Mouse (Mus musculus) hindbrain, postnatal 0 days (tissue): ENCODE data around the gene Lrrc31. TPM values are rescaled to one million over a fixed set of nuclear protein-coding genes. Genes with fewer than 3 reads are reported as not detected.

Experiments
- ATAC-seq: fragments of 200-750 bp; cut with Nextera tagmentation; 2 replicates; pipeline ENCODE4 v1.8.0; 2017; ENCODE audit warnings: mild to moderate bottlenecking, moderate TSS enrichment, moderate library complexity
- DNase-seq: peaks from one replicate; pipeline ENCODE4 v3.0.0-alpha.2; 2015; ENCODE audit warnings: low spot score
- H3K27ac ChIP-seq: fragments of 300-500 bp; sonication (generic); 2 replicates; pipeline ENCODE4 v1.5.1; 2014; ENCODE audit warnings: mild to moderate bottlenecking
- H3K27me3 ChIP-seq: fragments of 300-500 bp; sonication (generic); 2 replicates; pipeline ENCODE4 v1.6.1; 2014; ENCODE audit warnings: low read length, mixed read lengths; ENCODE audit not compliant: insufficient read depth
- H3K36me3 ChIP-seq: fragments of 300-500 bp; sonication (generic); 2 replicates; pipeline ENCODE4 v1.6.1; 2014; ENCODE audit warnings: low read length, mixed read lengths; ENCODE audit not compliant: insufficient read depth
- H3K4me1 ChIP-seq: fragments of 300-500 bp; sonication (generic); 2 replicates; pipeline ENCODE4 v1.6.1; 2014; ENCODE audit warnings: antibody characterized with exemption, low read length, mixed read lengths; ENCODE audit not compliant: insufficient read depth
- H3K4me2 ChIP-seq: fragments of 300-500 bp; sonication (generic); 2 replicates; pipeline ENCODE4 v1.6.1; 2014; ENCODE audit warnings: low read depth, mild to moderate bottlenecking, low read length, moderate library complexity, mixed read lengths
- H3K4me3 ChIP-seq: fragments of 300-500 bp; sonication (generic); 2 replicates; pipeline ENCODE4 v1.5.1; 2014; ENCODE audit warnings: low read length
- H3K9ac ChIP-seq: fragments of 300-500 bp; sonication (generic); replicated peaks from 2 replicates; pipeline ENCODE4 v1.6.1; 2014; ENCODE audit warnings: mild to moderate bottlenecking, low read length, moderate library complexity, mixed read lengths
- H3K9me3 ChIP-seq: fragments of 300-500 bp; sonication (generic); 2 replicates; pipeline ENCODE4 v1.6.1; 2016; ENCODE audit warnings: low read length, mixed read lengths
- CTCF ChIP-seq: IDR thresholded peaks from 2 replicates; pipeline ENCODE4 v1.5.1; 2016; ENCODE audit warnings: antibody characterized with exemption, control low read depth, low read depth
- WGBS: fragments of 180-500 bp; shearing (Covaris S2); extraction: QIAGEN DNeasy Blood & Tissue Kit; methylation state at CpG from one replicate; pipeline ENCODE4 v1.1.7; 2014; 5-methylcytosine and 5-hydroxymethylcytosine counted together
- polyA plus RNA-seq: library from polyadenylated mRNA; unstranded; fragments of >200 nt; fragmentation: Nextera tagmentation; extraction: Ambion mirVana; gene quantifications from 2 replicates; pipeline ENCODE4 v1.2.1, GENCODE M21; 2015
- total RNA-seq: library from RNA; depleted of rRNA; stranded (reverse); fragments of >200 nt; gene quantifications from 2 replicates; pipeline ENCODE4 v1.2.3, GENCODE M21; 2014

Gene Lrrc31
- total and polyA plus RNA-seq, 2 experiments from 2014 or later: not detected

DNA sequence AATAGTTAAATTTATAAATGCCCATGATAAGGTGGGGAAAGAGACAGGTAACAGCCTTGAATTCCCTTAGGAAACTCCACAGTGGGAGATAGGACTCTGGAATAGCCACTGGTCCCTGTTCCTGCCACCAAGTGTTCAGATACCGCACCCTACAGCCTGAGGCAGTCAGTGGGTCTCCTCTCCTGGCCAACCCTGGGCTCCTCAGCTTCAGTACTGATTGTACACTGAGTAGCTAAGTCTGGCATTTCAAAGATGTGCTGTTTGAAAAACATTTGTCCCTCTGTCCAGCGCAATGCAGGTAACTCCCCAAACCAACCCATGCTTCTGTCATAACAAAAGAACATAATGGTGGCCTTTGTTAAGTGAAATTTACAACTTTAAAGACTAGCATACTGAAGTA, 4.0 kb downstream of the Lrrc31 start:
- Histone ChIP-seq H3K27me3 (no peaks in the 10 kb centered on the region), H3K9me3 (no peaks in the 10 kb centered on the region), H3K36me3 (no peaks in the 10 kb centered on the region), H3K4me2 (no peak overlapping the region), H3K27ac (no peak overlapping the region), H3K9ac (no peak overlapping the region), H3K4me3 (no peak overlapping the region), H3K4me1 (no peaks in the 10 kb centered on the region)
- no peak for DNase-seq
- TF ChIP-seq CTCF: no peak
- ATAC-seq: no peak
- WGBS: 93% methylated on average over 2 of the region's 2 CpGs

DNA sequence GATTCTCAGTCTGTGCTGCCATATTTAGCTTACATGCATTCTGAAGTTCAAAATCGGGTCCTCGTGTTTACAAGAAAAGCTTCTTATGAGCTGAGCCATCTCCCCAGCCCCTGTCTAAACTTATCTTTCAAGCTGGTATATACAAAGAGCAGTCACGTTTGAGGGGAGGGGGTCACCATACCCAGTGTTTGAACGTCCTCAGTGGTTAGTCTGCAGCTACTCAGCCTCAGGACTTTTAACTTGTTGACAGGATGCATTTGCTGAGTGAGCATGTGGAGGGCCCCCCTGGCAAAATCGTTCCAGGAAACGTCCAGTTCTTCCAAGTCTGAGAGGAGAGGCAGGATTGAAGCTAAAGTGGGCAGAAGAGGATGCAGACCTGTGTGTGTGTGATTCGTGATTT, 8.7 kb downstream of the Lrrc31 start:
- H3K9ac ChIP-seq: no peak overlapping the region
- H3K4me3 ChIP-seq: no peak overlapping the region
- WGBS: 68% methylated on average over 7 of the region's 7 CpGs
- H3K4me1 ChIP-seq: no peaks in the 10 kb centered on the region
- H3K4me2 ChIP-seq: no peak overlapping the region
- H3K9me3 ChIP-seq: no peaks in the 10 kb centered on the region
- DNase-seq: no peak
- H3K27me3 ChIP-seq: no peaks in the 10 kb centered on the region
- H3K36me3 ChIP-seq: no peaks in the 10 kb centered on the region
- no peak overlapping the region for H3K27ac ChIP-seq
- no peak for TF ChIP-seq CTCF
- ATAC-seq: no peak

DNA sequence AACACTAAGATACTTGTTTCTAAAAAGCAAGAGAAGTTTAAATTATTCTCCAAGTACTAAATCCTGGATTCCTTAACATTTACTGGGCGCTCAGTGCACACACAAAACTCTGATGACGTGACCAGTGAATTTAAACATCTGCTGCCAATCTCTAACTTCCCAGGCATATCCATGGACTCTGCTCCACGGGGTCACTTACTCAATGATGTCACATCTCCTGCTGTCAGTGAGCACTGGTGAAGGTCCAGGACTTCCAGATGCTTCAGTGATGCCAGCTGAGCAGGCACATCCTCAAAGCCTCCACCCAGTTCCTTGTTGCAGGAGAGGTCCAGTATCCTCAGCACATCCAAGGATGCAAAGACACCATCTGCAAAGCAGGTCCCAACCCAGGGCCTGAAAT, 12.4 kb downstream of the Lrrc31 start:
- 77% methylated on average over 3 of the region's 3 CpGs for WGBS
- TF ChIP-seq CTCF: no peak
- no peak for DNase-seq

DNA sequence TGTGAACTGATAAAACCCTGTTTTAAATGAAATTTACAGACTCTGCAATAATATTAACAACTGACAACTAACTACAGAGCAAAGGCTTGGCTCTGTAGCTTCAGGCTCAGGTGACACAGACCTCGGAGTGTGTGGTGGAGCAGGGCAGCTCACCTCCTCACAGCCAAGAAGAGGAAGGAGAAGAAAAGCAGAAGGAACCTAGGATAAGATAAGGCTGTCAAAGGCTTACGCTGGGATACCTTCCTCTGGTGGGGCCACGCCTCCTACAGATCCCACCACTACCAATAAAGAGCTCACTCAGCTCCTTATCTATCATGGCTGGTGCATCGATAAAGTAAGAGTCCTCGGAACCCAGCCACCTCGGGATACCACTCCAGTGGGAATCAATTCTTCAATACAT, 16.5 kb downstream of the Lrrc31 start:
- no peak for TF ChIP-seq CTCF
- Histone ChIP-seq H3K9ac (no peak overlapping the region), H3K27ac (no peak overlapping the region), H3K4me2 (no peak overlapping the region), H3K4me3 (no peak overlapping the region), H3K27me3 (no peaks in the 10 kb centered on the region), H3K9me3 (no peaks in the 10 kb centered on the region), H3K4me1 (no peaks in the 10 kb centered on the region), H3K36me3 (no peaks in the 10 kb centered on the region)
- DNase-seq (no peak), ATAC-seq (no peak)
- 84% methylated on average over 6 of the region's 6 CpGs for WGBS

More for the DNA sequence above, 12.4 kb downstream of the Lrrc31 start:
- H3K27me3 ChIP-seq: no peaks in the 10 kb centered on the region
- H3K9ac ChIP-seq: no peak overlapping the region
- H3K27ac ChIP-seq: no peak overlapping the region
- no peak overlapping the region for H3K4me2 ChIP-seq
- no peak for ATAC-seq
- H3K4me3 ChIP-seq: no peak overlapping the region
- no peaks in the 10 kb centered on the region for H3K36me3 ChIP-seq
- no peaks in the 10 kb centered on the region for H3K9me3 ChIP-seq
- H3K4me1 ChIP-seq: no peaks in the 10 kb centered on the region

DNA sequence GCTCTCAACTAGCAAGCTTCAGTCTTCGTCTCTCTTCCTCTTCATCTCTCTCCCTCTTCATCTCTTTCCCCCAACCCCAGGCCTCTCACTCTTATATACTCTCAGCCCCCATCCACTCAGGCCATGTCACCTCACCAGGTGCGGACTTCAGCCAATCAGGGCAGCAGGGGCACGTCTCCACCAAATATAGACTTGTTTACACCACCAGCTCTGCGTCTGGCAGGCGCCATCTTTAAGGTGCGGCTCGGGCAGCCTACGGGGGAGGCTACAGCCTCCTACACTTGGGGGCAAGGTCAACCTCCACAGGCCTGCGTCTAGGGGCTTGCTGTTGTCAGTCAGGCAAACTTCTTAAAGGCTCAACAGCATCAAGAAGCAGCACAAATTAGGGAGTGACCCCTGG, 41.2 kb downstream of the Lrrc31 start:
- no peaks in the 10 kb centered on the region for H3K4me1 ChIP-seq
- no peak overlapping the region for H3K9ac ChIP-seq
- no peak overlapping the region for H3K4me3 ChIP-seq
- no peak for DNase-seq
- H3K27me3 ChIP-seq: no peaks in the 10 kb centered on the region
- no peak for TF ChIP-seq CTCF
- no peak for ATAC-seq
- WGBS: 89% methylated on average over 9 of the region's 9 CpGs
- no peak overlapping the region for H3K4me2 ChIP-seq
- no peaks in the 10 kb centered on the region for H3K9me3 ChIP-seq
- no peaks in the 10 kb centered on the region for H3K36me3 ChIP-seq
- H3K27ac ChIP-seq: no peak overlapping the region

DNA sequence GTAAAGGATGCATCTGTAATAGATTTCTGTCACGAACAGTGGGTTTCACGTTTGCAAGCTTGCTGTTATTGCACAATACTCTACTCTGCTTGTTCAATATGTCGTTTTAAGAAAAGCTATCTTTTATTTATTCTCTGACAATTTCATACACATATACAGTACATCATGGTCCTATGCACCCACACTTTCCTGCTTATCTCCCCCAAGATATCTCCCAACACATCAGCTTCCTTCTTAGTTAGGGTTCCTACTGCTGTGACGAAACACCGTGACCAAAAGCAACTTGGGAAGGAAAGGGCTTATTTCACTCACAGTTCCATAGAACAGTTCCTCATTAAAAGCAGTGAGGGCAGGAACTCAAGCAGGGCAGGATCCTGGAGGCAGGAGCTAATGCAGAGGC, 43.7 kb downstream of the Lrrc31 start:
- H3K27me3 ChIP-seq: no peaks in the 10 kb centered on the region
- DNase-seq: no peak
- H3K9ac ChIP-seq: no peak overlapping the region
- no peak for TF ChIP-seq CTCF
- H3K4me3 ChIP-seq: no peak overlapping the region
- H3K27ac ChIP-seq: no peak overlapping the region
- WGBS: 91% methylated on average over 5 of the region's 5 CpGs
- no peak for ATAC-seq
- H3K9me3 ChIP-seq: no peaks in the 10 kb centered on the region
- no peaks in the 10 kb centered on the region for H3K36me3 ChIP-seq
- H3K4me1 ChIP-seq: no peaks in the 10 kb centered on the region
- H3K4me2 ChIP-seq: no peak overlapping the region

DNA sequence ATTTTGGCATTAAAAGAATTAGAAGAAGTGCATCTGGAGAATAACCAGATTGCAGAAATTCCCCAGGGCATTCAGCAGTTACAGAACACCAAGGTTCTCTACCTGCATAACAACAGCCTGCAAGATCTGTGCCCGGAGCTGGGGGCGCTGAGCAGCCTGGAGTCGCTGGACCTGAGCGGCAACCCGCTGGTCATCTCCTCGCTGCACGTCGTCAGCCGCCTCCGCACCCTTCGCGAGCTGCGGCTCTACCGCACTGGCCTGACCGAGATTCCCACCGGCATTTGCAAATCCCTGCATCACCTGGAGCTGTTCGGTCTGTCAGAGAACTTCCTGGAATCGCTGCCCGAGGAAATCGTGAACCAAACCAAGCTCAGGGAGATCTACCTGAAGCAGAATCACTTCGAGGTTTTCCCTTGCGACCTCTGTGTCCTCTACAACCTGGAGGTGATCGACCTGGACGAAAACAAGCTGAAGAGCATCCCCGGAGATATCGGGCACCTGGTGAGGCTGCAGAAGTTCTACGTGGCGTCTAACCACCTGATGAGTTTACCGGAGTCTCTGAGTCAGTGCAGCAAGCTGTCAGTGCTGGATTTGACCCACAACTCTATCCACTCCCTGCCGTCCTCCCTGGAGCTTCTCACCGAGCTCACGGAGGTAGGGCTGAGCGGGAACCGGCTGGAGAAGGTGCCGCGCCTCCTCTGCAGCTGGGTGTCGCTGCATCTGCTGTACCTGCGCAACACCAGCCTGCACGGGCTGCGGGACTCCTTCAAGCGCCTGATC, 49.4 kb downstream of the Lrrc31 start:
- H3K9me3 ChIP-seq: no peaks in the 10 kb centered on the region
- DNase-seq: peak; percentile 56
- TF ChIP-seq CTCF: peak; percentile 65
- no peaks in the 10 kb centered on the region for H3K36me3 ChIP-seq
- H3K4me2 ChIP-seq: peak overlapping the region; percentile 87
- peak; percentile 77 for ATAC-seq
- H3K9ac ChIP-seq: peak overlapping the region; percentile 44; the same call in 1 of the 2 replicates
- H3K4me3 ChIP-seq: peak overlapping the region; percentile 45
- under 1% methylated on average over 41 of the region's 41 CpGs for WGBS
- H3K27me3 ChIP-seq: 0 out of 2 replicates have a peak, but pooled peaks cover 3% of the 10 kb centered on the region
- no peak overlapping the region for H3K27ac ChIP-seq
- 0 out of 2 replicates have a peak, but pooled peaks cover 5% of the 10 kb centered on the region for H3K4me1 ChIP-seq
